Mouse (Mus musculus) small intestine, adult 2 months (tissue): ENCODE data around the gene H2afv.

ENCODE experiments used
- CTCF ChIP-seq: fragments of 200-500 bp; IDR thresholded peaks from 2 replicates; pipeline ENCODE4 v1.5.1; 2012; ENCODE audit warnings: low read depth, mild to moderate bottlenecking, control low read depth, inconsistent platforms, low read length, moderate library complexity, mixed read lengths; ENCODE audit not compliant: insufficient replicate concordance, insufficient read length; ENCODE audit errors: extremely low read depth
- POLR2A ChIP-seq: fragments of 200-500 bp; IDR thresholded peaks from 2 replicates; pipeline ENCODE4 v1.6.1; 2012; ENCODE audit warnings: low read depth, mild to moderate bottlenecking, control low read depth, inconsistent platforms, low read length, moderate library complexity

DNA sequence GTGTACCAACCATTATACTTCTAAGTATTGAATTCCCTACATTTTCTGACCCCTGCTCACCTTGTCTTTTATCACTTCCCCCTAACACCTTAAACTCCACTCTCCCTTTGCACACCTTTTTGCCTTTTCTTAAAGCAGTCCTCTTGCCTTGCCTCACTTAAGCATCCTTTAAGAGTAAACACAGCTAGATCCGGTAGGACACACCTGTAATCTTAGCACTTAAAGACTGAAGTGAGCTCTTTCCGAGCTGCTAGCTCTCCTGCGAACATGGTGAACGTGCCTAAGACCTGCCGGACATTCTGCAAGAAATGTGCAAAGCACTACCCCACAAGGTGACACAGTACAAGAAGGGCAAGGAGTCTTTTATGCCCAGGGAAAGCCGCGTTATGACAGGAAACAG, 1.7 kb upstream of the H2afv start:
- TF ChIP-seq CTCF = no peak
- no peak for TF ChIP-seq POLR2A
